Mouse (Mus musculus): ENCODE measurements around the gene Ube2g2. TPM values are rescaled to one million over a fixed set of nuclear protein-coding genes. Genes with fewer than 3 reads are reported as not detected.

Gene Ube2g2
- polyA plus RNA-seq, 2 experiments, result 19.3 to 25.3 TPM

- Histone ChIP-seq H3K9ac (replicated peaks) (no peak overlapping the region), H3K4me3 (ENCODE audit: insufficient read depth in 1 of 2, low read depth in 2 of 2, low read length in 2 of 2) (no peak overlapping the region), H3K27ac (no peak overlapping the region), H3K27me3 (ENCODE audit: control insufficient read depth, insufficient read depth, low read length) (no peaks in the 10 kb centered on the region), H3K4me1 (replicated peaks; ENCODE audit: control insufficient read depth in 2 of 2, insufficient read depth in 2 of 2, low read length in 1 of 2) (no peaks in the 10 kb centered on the region), H3K4me2 (ENCODE audit: low read depth) (no peak overlapping the region), H3K36me3 (replicated peaks; ENCODE audit: control insufficient read depth, insufficient read depth, low read depth) (peaks cover 22% of the 10 kb centered on the region), H3K9me3 (ENCODE audit: control insufficient read depth, low read length) (no peaks in the 10 kb centered on the region)
- no peak for ATAC-seq (ENCODE audit: insufficient read depth)
- DNase-seq (ENCODE audit: low read depth in 3 of 3, low spot score in 3 of 3), result no peak
- TF ChIP-seq CTCF (IDR thresholded peaks at IDR 0.05; ENCODE audit: low read depth) (no peak), EP300 (IDR thresholded peaks at IDR 0.05; ENCODE audit: low read depth) (no peak)
- WGBS (ENCODE audit: insufficient replicate concordance), result 35% methylated on average over 1 of the region's 1 CpGs
Observed at GRCm38 (mm10) chr10:77647461-77647860, 25.4 kb downstream of the Ube2g2 start.

GRCm38 (mm10) chr10:77647901-77648300 is 25.8 kb downstream of the Ube2g2 start:
- Histone ChIP-seq H3K4me3 (ENCODE audit: insufficient read depth in 1 of 2, low read depth in 2 of 2, low read length in 2 of 2) (no peak overlapping the region), H3K9me3 (ENCODE audit: control insufficient read depth, low read length) (no peaks in the 10 kb centered on the region), H3K36me3 (replicated peaks; ENCODE audit: control insufficient read depth, insufficient read depth, low read depth) (peaks cover 21% of the 10 kb centered on the region), H3K4me1 (replicated peaks; ENCODE audit: control insufficient read depth in 2 of 2, insufficient read depth in 2 of 2, low read length in 1 of 2) (no peaks in the 10 kb centered on the region), H3K9ac (replicated peaks) (no peak overlapping the region), H3K4me2 (ENCODE audit: low read depth) (no peak overlapping the region), H3K27me3 (ENCODE audit: control insufficient read depth, insufficient read depth, low read length) (no peaks in the 10 kb centered on the region), H3K27ac (no peak overlapping the region)
- TF ChIP-seq EP300 (IDR thresholded peaks at IDR 0.05; ENCODE audit: low read depth) (no peak), CTCF (IDR thresholded peaks at IDR 0.05; ENCODE audit: low read depth) (no peak)
- no peak for ATAC-seq (ENCODE audit: insufficient read depth)
- WGBS (ENCODE audit: insufficient replicate concordance), result 63% methylated on average over 8 of the region's 8 CpGs
- no peak for DNase-seq (ENCODE audit: low read depth in 3 of 3, low spot score in 3 of 3)

GRCm38 (mm10) chr10:77652046-77652445 is 30.0 kb downstream of the Ube2g2 start:
- no peaks in the 10 kb centered on the region for H3K36me3 ChIP-seq (replicated peaks; ENCODE audit: control insufficient read depth, insufficient read depth, low read depth)
- H3K27ac ChIP-seq, result no peak overlapping the region
- no peak overlapping the region for H3K4me3 ChIP-seq (ENCODE audit: insufficient read depth in 1 of 2, low read depth in 2 of 2, low read length in 2 of 2)
- DNase-seq (ENCODE audit: low read depth in 3 of 3, low spot score in 3 of 3) (no peak), ATAC-seq (ENCODE audit: insufficient read depth) (no peak)
- no peak overlapping the region for H3K4me2 ChIP-seq (ENCODE audit: low read depth)
- H3K9ac ChIP-seq (replicated peaks), result no peak overlapping the region
- H3K9me3 ChIP-seq (ENCODE audit: control insufficient read depth, low read length), result no peaks in the 10 kb centered on the region
- TF ChIP-seq CTCF (IDR thresholded peaks at IDR 0.05; ENCODE audit: low read depth) (no peak), EP300 (IDR thresholded peaks at IDR 0.05; ENCODE audit: low read depth) (no peak)
- WGBS (ENCODE audit: insufficient replicate concordance), result 83% methylated on average over 9 of the region's 9 CpGs
- no peaks in the 10 kb centered on the region for H3K27me3 ChIP-seq (ENCODE audit: control insufficient read depth, insufficient read depth, low read length)
- H3K4me1 ChIP-seq (replicated peaks; ENCODE audit: control insufficient read depth in 2 of 2, insufficient read depth in 2 of 2, low read length in 1 of 2), result no peaks in the 10 kb centered on the region

GRCm38 (mm10) chr10:77658286-77658994 is 36.4 kb downstream of the Ube2g2 start:
- TF ChIP-seq CTCF (IDR thresholded peaks at IDR 0.05; ENCODE audit: low read depth) (no peak), EP300 (IDR thresholded peaks at IDR 0.05; ENCODE audit: low read depth) (no peak)
- DNase-seq (ENCODE audit: low read depth in 3 of 3, low spot score in 3 of 3), result no peak
- no peak overlapping the region for H3K9ac ChIP-seq (replicated peaks)
- H3K27ac ChIP-seq, result no peak overlapping the region
- H3K27me3 ChIP-seq (ENCODE audit: control insufficient read depth, insufficient read depth, low read length), result no peaks in the 10 kb centered on the region
- no peaks in the 10 kb centered on the region for H3K9me3 ChIP-seq (ENCODE audit: control insufficient read depth, low read length)
- 44% methylated on average over 15 of the region's 15 CpGs for WGBS (ENCODE audit: insufficient replicate concordance)
- ATAC-seq (ENCODE audit: insufficient read depth), result no peak
- no peaks in the 10 kb centered on the region for H3K4me1 ChIP-seq (replicated peaks; ENCODE audit: control insufficient read depth in 2 of 2, insufficient read depth in 2 of 2, low read length in 1 of 2)
- no peak overlapping the region for H3K4me3 ChIP-seq (ENCODE audit: insufficient read depth in 1 of 2, low read depth in 2 of 2, low read length in 2 of 2)
- H3K36me3 ChIP-seq (replicated peaks; ENCODE audit: control insufficient read depth, insufficient read depth, low read depth), result no peaks in the 10 kb centered on the region
- H3K4me2 ChIP-seq (ENCODE audit: low read depth), result no peak overlapping the region

GRCm38 (mm10) chr10:77663949-77664665 is 42.0 kb downstream of the Ube2g2 start:
- H3K27ac ChIP-seq, result no peak overlapping the region
- TF ChIP-seq CTCF (IDR thresholded peaks at IDR 0.05; ENCODE audit: low read depth), result no peak
- no peak for TF ChIP-seq EP300 (IDR thresholded peaks at IDR 0.05; ENCODE audit: low read depth)
- DNase-seq (ENCODE audit: low read depth in 3 of 3, low spot score in 3 of 3) (no peak), ATAC-seq (ENCODE audit: insufficient read depth) (no peak)
- WGBS (ENCODE audit: insufficient replicate concordance), result 36% methylated on average over 43 of the region's 43 CpGs
- no peaks in the 10 kb centered on the region; the same call in none of the 2 replicates for H3K27me3 ChIP-seq (ENCODE audit: control insufficient read depth, insufficient read depth, low read length)
- no peak overlapping the region for H3K4me3 ChIP-seq (ENCODE audit: insufficient read depth in 1 of 2, low read depth in 2 of 2, low read length in 2 of 2)
- H3K4me2 ChIP-seq (ENCODE audit: low read depth), result no peak overlapping the region
- no peak overlapping the region for H3K9ac ChIP-seq (replicated peaks)
- no peaks in the 10 kb centered on the region for H3K9me3 ChIP-seq (ENCODE audit: control insufficient read depth, low read length)
- no peaks in the 10 kb centered on the region for H3K36me3 ChIP-seq (replicated peaks; ENCODE audit: control insufficient read depth, insufficient read depth, low read depth)
- no peaks in the 10 kb centered on the region for H3K4me1 ChIP-seq (replicated peaks; ENCODE audit: control insufficient read depth in 2 of 2, insufficient read depth in 2 of 2, low read length in 1 of 2)

Measured in liver, embryonic 14.5 days (tissue).